Mouse (Mus musculus): Measurements from ENCODE around the gene Nrn1l. TPM values are rescaled to one million over a fixed set of nuclear protein-coding genes. Genes with fewer than 3 reads are reported as not detected.

The Nrn1l gene
- polyA plus RNA-seq, 1 experiment from 2014 or later: 0.40 TPM

DNA sequence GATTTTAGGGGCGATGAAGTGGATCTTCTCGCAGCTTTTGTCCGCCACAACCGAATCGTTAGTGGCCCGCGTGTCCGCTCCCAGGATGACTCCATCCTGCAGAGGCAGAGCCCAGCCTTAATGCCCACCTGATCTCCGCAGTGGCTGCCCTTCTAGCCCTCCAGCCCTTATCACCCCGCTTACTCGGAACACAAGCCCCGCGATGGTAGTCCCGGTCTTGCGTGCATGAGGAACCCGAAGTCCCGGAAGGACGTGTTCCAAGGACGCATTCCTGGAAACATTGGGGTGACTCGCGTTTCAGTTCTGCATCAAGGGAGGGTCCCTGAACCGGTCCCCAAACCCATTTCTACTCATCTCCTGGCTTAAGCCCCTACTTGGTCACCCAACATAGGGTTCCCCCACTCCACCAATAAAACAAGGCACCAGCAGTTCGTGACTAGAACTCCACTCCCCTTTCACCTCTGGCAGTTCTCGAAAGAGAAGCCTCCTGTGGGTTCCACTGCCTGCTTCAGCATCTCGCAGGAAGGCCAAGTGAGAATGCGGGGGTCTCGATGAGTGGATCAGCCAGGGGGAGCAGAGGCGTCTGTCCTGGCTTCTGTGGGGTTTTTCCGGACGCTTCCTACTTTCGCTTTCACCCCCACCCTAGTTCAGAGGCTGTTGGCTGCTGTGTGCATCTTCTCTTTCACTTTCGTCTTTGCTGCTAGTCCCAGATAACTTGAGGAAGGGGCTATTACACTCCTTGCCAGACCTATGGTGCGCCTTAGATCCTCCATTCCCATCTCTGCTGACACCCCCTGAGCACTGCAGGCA is 44.3 kb downstream of the Nrn1l start:
- Histone ChIP-seq H3K27me3 (ENCODE audit: control insufficient read depth, insufficient read depth, low read length) (no peaks in the 10 kb centered on the region), H3K9me3 (ENCODE audit: control insufficient read depth, low read length) (no peaks in the 10 kb centered on the region), H3K9ac (ENCODE audit: low read length) (peak overlapping the region; percentile 89), H3K27ac (ENCODE audit: low read depth, low read length) (peak overlapping the region; percentile 67), H3K4me3 (ENCODE audit: low read depth, low read length) (peak overlapping the region; percentile 75), H3K36me3 (ENCODE audit: control insufficient read depth, insufficient read depth, low read length) (no peaks in the 10 kb centered on the region), H3K4me1 (ENCODE audit: control insufficient read depth, insufficient read depth, low read length) (peaks cover 3% of the 10 kb centered on the region), H3K4me2 (peak overlapping the region; percentile 96)
- DNase-seq (ENCODE audit: low spot score, missing footprints): peak; percentile 91
- ATAC-seq (ENCODE audit: low FRiP score): peak; percentile 36
- 2% methylated on average over 33 of the region's 33 CpGs for WGBS

GRCm38 (mm10) chr8:105938306-105938669 is 44.9 kb downstream of the Nrn1l start, which contains the start of gene Psmb10:
Gene Psmb10 (minus strand): TSS chr8:105938444.
- Histone ChIP-seq H3K9ac (ENCODE audit: low read length) (peak within 1 kb of the TSS; percentile 89), H3K4me1 (ENCODE audit: control insufficient read depth, insufficient read depth, low read length) (peaks cover 3% of the 10 kb centered on the region), H3K4me3 (ENCODE audit: low read depth, low read length) (peak within 1 kb of the TSS; percentile 75), H3K36me3 (ENCODE audit: control insufficient read depth, insufficient read depth, low read length) (no peaks in the 10 kb centered on the region), H3K9me3 (ENCODE audit: control insufficient read depth, low read length) (no peaks in the 10 kb centered on the region), H3K27me3 (ENCODE audit: control insufficient read depth, insufficient read depth, low read length) (no peaks in the 10 kb centered on the region), H3K4me2 (peak within 1 kb of the TSS; percentile 96), H3K27ac (ENCODE audit: low read depth, low read length) (peak within 1 kb of the TSS; percentile 67)
- DNase-seq (ENCODE audit: low spot score, missing footprints) (no peak), ATAC-seq (ENCODE audit: low FRiP score) (no peak)
- 49% methylated on average over 4 of the region's 4 CpGs for WGBS

DNA sequence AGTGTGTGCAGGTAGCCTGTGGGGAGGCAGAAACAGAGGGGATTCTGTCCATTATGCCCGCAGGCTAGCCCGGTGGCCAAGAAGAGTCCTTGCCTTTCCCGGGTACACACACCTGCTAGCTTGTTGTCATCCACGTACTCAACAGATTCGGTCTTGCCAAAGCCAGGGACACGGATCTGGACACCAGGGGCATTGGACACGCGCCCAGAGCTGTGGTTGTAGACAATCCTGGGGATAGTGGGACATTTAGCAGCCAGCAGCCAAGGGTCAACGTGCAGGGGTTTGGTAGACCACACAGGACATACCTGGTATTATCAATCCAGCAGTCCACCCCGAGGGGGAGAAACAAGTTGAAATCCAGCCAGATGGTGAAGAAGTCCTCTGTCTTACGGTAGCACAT is 48.7 kb downstream of the Nrn1l start:
- ATAC-seq (ENCODE audit: low FRiP score) (no peak), DNase-seq (ENCODE audit: low spot score, missing footprints) (no peak)
- Histone ChIP-seq H3K9ac (ENCODE audit: low read length) (no peak overlapping the region), H3K4me1 (ENCODE audit: control insufficient read depth, insufficient read depth, low read length) (peaks cover 3% of the 10 kb centered on the region), H3K4me3 (ENCODE audit: low read depth, low read length) (no peak overlapping the region), H3K9me3 (ENCODE audit: control insufficient read depth, low read length) (no peaks in the 10 kb centered on the region), H3K4me2 (no peak overlapping the region), H3K27ac (ENCODE audit: low read depth, low read length) (no peak overlapping the region), H3K27me3 (ENCODE audit: control insufficient read depth, insufficient read depth, low read length) (no peaks in the 10 kb centered on the region), H3K36me3 (ENCODE audit: control insufficient read depth, insufficient read depth, low read length) (no peaks in the 10 kb centered on the region)
- 95% methylated on average over 11 of the region's 11 CpGs for WGBS

GRCm38 (mm10) chr8:105942542-105942941 is 49.2 kb downstream of the Nrn1l start:
- Histone ChIP-seq H3K27ac (ENCODE audit: low read depth, low read length) (no peak overlapping the region), H3K9ac (ENCODE audit: low read length) (no peak overlapping the region), H3K4me2 (no peak overlapping the region), H3K4me1 (ENCODE audit: control insufficient read depth, insufficient read depth, low read length) (peaks cover 3% of the 10 kb centered on the region), H3K4me3 (ENCODE audit: low read depth, low read length) (no peak overlapping the region), H3K27me3 (ENCODE audit: control insufficient read depth, insufficient read depth, low read length) (no peaks in the 10 kb centered on the region), H3K36me3 (ENCODE audit: control insufficient read depth, insufficient read depth, low read length) (no peaks in the 10 kb centered on the region), H3K9me3 (ENCODE audit: control insufficient read depth, low read length) (no peaks in the 10 kb centered on the region)
- DNase-seq (ENCODE audit: low spot score, missing footprints): no peak
- ATAC-seq (ENCODE audit: low FRiP score): no peak
- WGBS: 93% methylated on average over 5 of the region's 5 CpGs

GRCm38 (mm10) chr8:105943321-105943739 is 50.0 kb downstream of the Nrn1l start, which contains the start of gene Lcat:
Gene Lcat (minus strand): TSS chr8:105943382.
- Histone ChIP-seq H3K27me3 (ENCODE audit: control insufficient read depth, insufficient read depth, low read length) (no peaks in the 10 kb centered on the region), H3K9me3 (ENCODE audit: control insufficient read depth, low read length) (no peaks in the 10 kb centered on the region), H3K4me2 (no peak within 1 kb of the TSS), H3K4me3 (ENCODE audit: low read depth, low read length) (no peak within 1 kb of the TSS), H3K36me3 (ENCODE audit: control insufficient read depth, insufficient read depth, low read length) (no peaks in the 10 kb centered on the region), H3K9ac (ENCODE audit: low read length) (no peak within 1 kb of the TSS), H3K4me1 (ENCODE audit: control insufficient read depth, insufficient read depth, low read length) (no peaks in the 10 kb centered on the region), H3K27ac (ENCODE audit: low read depth, low read length) (no peak within 1 kb of the TSS)
- DNase-seq (ENCODE audit: low spot score, missing footprints): peak; percentile 6
- 79% methylated on average over 8 of the region's 8 CpGs for WGBS
- ATAC-seq (ENCODE audit: low FRiP score): no peak

Other genes starting within 250 kb of the Nrn1l start
- 2.1 and 3.3 TPM in 2 replicates for gene Carmil2, start 207.3 kb upstream of the Nrn1l start, polyA plus RNA-seq (2014; fragmentation: Nextera tagmentation; extraction: Ambion mirVana)
- gene Acd, start 192.5 kb upstream of the Nrn1l start, polyA plus RNA-seq (2014; fragmentation: Nextera tagmentation; extraction: Ambion mirVana): 63.2 and 66.8 TPM in 2 replicates
- gene Pard6a, start 192.4 kb upstream of the Nrn1l start, polyA plus RNA-seq (2014; fragmentation: Nextera tagmentation; extraction: Ambion mirVana): 22.2 and 26.2 TPM in 2 replicates
- gene 4933405L10Rik, start 185.9 kb upstream of the Nrn1l start, polyA plus RNA-seq (2014; fragmentation: Nextera tagmentation; extraction: Ambion mirVana): not detected in 2 replicates
- 33.7 and 33.9 TPM in 2 replicates for gene Enkd1, start 185.4 kb upstream of the Nrn1l start, polyA plus RNA-seq (2014; fragmentation: Nextera tagmentation; extraction: Ambion mirVana)
- gene Gfod2, start 134.9 kb upstream of the Nrn1l start, polyA plus RNA-seq (2014; fragmentation: Nextera tagmentation; extraction: Ambion mirVana): 36.5 and 38.8 TPM in 2 replicates
- gene Ranbp10, start 66.2 kb upstream of the Nrn1l start, polyA plus RNA-seq (2014; fragmentation: Nextera tagmentation; extraction: Ambion mirVana): 10.9 and 11.2 TPM in 2 replicates
- gene Tsnaxip1, start 65.8 kb upstream of the Nrn1l start, polyA plus RNA-seq (2014; fragmentation: Nextera tagmentation; extraction: Ambion mirVana): 0.15 and 0.18 TPM in 2 replicates
- gene Cenpt, start 40.3 kb upstream of the Nrn1l start, polyA plus RNA-seq (2014; fragmentation: Nextera tagmentation; extraction: Ambion mirVana): 58.1 and 60.4 TPM in 2 replicates
- 66.5 and 70.5 TPM in 2 replicates for gene Thap11, start 38.4 kb upstream of the Nrn1l start, polyA plus RNA-seq (2014; fragmentation: Nextera tagmentation; extraction: Ambion mirVana)
- gene Nutf2, start 33.0 kb upstream of the Nrn1l start, polyA plus RNA-seq (2014; fragmentation: Nextera tagmentation; extraction: Ambion mirVana): 300 and 367 TPM in 2 replicates
- 35.6 TPM in 2 replicates for gene Edc4, start 12.7 kb upstream of the Nrn1l start, polyA plus RNA-seq (2014; fragmentation: Nextera tagmentation; extraction: Ambion mirVana)
- gene Pskh1, start 6.9 kb downstream of the Nrn1l start, polyA plus RNA-seq (2014; fragmentation: Nextera tagmentation; extraction: Ambion mirVana): 11.2 and 13.6 TPM in 2 replicates
- gene Ctrl, start 40.3 kb downstream of the Nrn1l start, polyA plus RNA-seq (2014; fragmentation: Nextera tagmentation; extraction: Ambion mirVana): 0.61 and 1.9 TPM in 2 replicates
- 22.5 and 26.9 TPM in 2 replicates for gene Psmb10, start 44.9 kb downstream of the Nrn1l start, polyA plus RNA-seq (2014; fragmentation: Nextera tagmentation; extraction: Ambion mirVana)
- gene Lcat, start 49.8 kb downstream of the Nrn1l start, polyA plus RNA-seq (2014; fragmentation: Nextera tagmentation; extraction: Ambion mirVana): 0.23 and 0.28 TPM in 2 replicates
- gene Slc12a4, start 72.5 kb downstream of the Nrn1l start, polyA plus RNA-seq (2014; fragmentation: Nextera tagmentation; extraction: Ambion mirVana): 7.2 and 7.8 TPM in 2 replicates
- not detected in 2 replicates for gene Dpep3, start 85.9 kb downstream of the Nrn1l start, polyA plus RNA-seq (2014; fragmentation: Nextera tagmentation; extraction: Ambion mirVana)
- gene Dus2, start 97.8 kb downstream of the Nrn1l start, polyA plus RNA-seq (2014; fragmentation: Nextera tagmentation; extraction: Ambion mirVana): 14.4 and 16.4 TPM in 2 replicates
- gene Dpep2nb, start 112.4 kb downstream of the Nrn1l start, polyA plus RNA-seq (2014; fragmentation: Nextera tagmentation; extraction: Ambion mirVana): 0.28 TPM in 1 of 2 replicates, not detected in the other
- 21.8 and 23.4 TPM in 2 replicates for gene Ddx28, start 118.3 kb downstream of the Nrn1l start, polyA plus RNA-seq (2014; fragmentation: Nextera tagmentation; extraction: Ambion mirVana)
- 3.9 and 4.0 TPM in 2 replicates for gene Nfatc3, start 165.3 kb downstream of the Nrn1l start, polyA plus RNA-seq (2014; fragmentation: Nextera tagmentation; extraction: Ambion mirVana)
- 0.88 and 0.89 TPM in 2 replicates for gene Esrp2, start 243.4 kb downstream of the Nrn1l start, polyA plus RNA-seq (2014; fragmentation: Nextera tagmentation; extraction: Ambion mirVana)